Mouse (Mus musculus): ENCODE data around the gene Dapk2. TPM values are rescaled to one million over a fixed set of nuclear protein-coding genes. Genes with fewer than 3 reads are reported as not detected.

Gene Dapk2
- 6.0 and 6.6 TPM in 2 replicates for polyA plus RNA-seq (2016; fragmentation: Nextera tagmentation; extraction: Ambion mirVana)

- H3K27ac ChIP-seq = 0 out of 2 replicates have a peak within 1 kb of the TSS, but pooled peaks have one; percentile 14
- H3K4me3 ChIP-seq = peak within 1 kb of the TSS; percentile 38
- no peaks in the 10 kb centered on the region for H3K9me3 ChIP-seq
- H3K4me1 ChIP-seq = no peaks in the 10 kb centered on the region
- peak within 1 kb of the TSS; percentile 28; the same call in 1 of the 2 replicates for H3K9ac ChIP-seq
- peak within 1 kb of the TSS; percentile 59 for H3K4me2 ChIP-seq (replicated peaks)
- ATAC-seq (ENCODE audit: insufficient number of reproducible peaks, insufficient read depth, low FRiP score, low TSS enrichment) = peak; percentile 88
- H3K36me3 ChIP-seq = no peaks in the 10 kb centered on the region
- WGBS = 3% methylated on average over 56 of the region's 58 CpGs
- H3K27me3 ChIP-seq = peaks cover 29% of the 10 kb centered on the region
Observed at GRCm38 (mm10) chr9:66157958-66158830, at the start of gene Dapk2. TSS of gene Dapk2 (plus strand) at chr9:66158223.

GRCm38 (mm10) chr9:66109574-66109973 is 48.4 kb upstream of the Dapk2 start:
- Histone ChIP-seq H3K27ac (no peak overlapping the region), H3K9ac (no peak overlapping the region), H3K27me3 (no peaks in the 10 kb centered on the region), H3K36me3 (peaks cover 48% of the 10 kb centered on the region), H3K4me1 (peaks cover 9% of the 10 kb centered on the region), H3K4me3 (no peak overlapping the region), H3K9me3 (no peaks in the 10 kb centered on the region), H3K4me2 (replicated peaks) (no peak overlapping the region)
- no peak for ATAC-seq (ENCODE audit: insufficient number of reproducible peaks, insufficient read depth, low FRiP score, low TSS enrichment)
- WGBS = 97% methylated on average over 1 of the region's 1 CpGs

GRCm38 (mm10) chr9:66110126-66110525 is 47.9 kb upstream of the Dapk2 start:
- ATAC-seq (ENCODE audit: insufficient number of reproducible peaks, insufficient read depth, low FRiP score, low TSS enrichment) = no peak
- Histone ChIP-seq H3K9me3 (no peaks in the 10 kb centered on the region), H3K36me3 (peaks cover 44% of the 10 kb centered on the region), H3K9ac (no peak overlapping the region), H3K27me3 (no peaks in the 10 kb centered on the region), H3K4me2 (replicated peaks) (no peak overlapping the region), H3K27ac (peak overlapping the region; percentile 32; the same call in 1 of the 2 replicates), H3K4me3 (no peak overlapping the region), H3K4me1 (peaks cover 9% of the 10 kb centered on the region)
- 40% methylated on average over 8 of the region's 8 CpGs for WGBS

GRCm38 (mm10) chr9:66110611-66111379 is 47.2 kb upstream of the Dapk2 start:
- H3K4me1 ChIP-seq = peaks cover 9% of the 10 kb centered on the region
- peaks cover 42% of the 10 kb centered on the region for H3K36me3 ChIP-seq
- WGBS = 40% methylated on average over 8 of the region's 8 CpGs
- peak overlapping the region; percentile 32; the same call in 1 of the 2 replicates for H3K27ac ChIP-seq
- no peaks in the 10 kb centered on the region for H3K27me3 ChIP-seq
- H3K9ac ChIP-seq = no peak overlapping the region
- H3K4me2 ChIP-seq (replicated peaks) = no peak overlapping the region
- no peaks in the 10 kb centered on the region for H3K9me3 ChIP-seq
- H3K4me3 ChIP-seq = no peak overlapping the region
- no peak for ATAC-seq (ENCODE audit: insufficient number of reproducible peaks, insufficient read depth, low FRiP score, low TSS enrichment)

GRCm38 (mm10) chr9:66114341-66114740 is 43.7 kb upstream of the Dapk2 start:
- Histone ChIP-seq H3K27ac (no peak overlapping the region), H3K4me2 (replicated peaks) (no peak overlapping the region), H3K36me3 (peaks cover 17% of the 10 kb centered on the region; the same call in 1 of the 2 replicates), H3K4me1 (peaks cover 9% of the 10 kb centered on the region), H3K9me3 (no peaks in the 10 kb centered on the region), H3K27me3 (no peaks in the 10 kb centered on the region), H3K4me3 (no peak overlapping the region), H3K9ac (no peak overlapping the region)
- no peak for ATAC-seq (ENCODE audit: insufficient number of reproducible peaks, insufficient read depth, low FRiP score, low TSS enrichment)
- 81% methylated on average over 3 of the region's 3 CpGs for WGBS

- H3K4me1 ChIP-seq = no peaks in the 10 kb centered on the region
- H3K4me3 ChIP-seq = no peak overlapping the region
- H3K4me2 ChIP-seq (replicated peaks) = no peak overlapping the region
- H3K27me3 ChIP-seq = no peaks in the 10 kb centered on the region
- no peaks in the 10 kb centered on the region for H3K9me3 ChIP-seq
- H3K27ac ChIP-seq = no peak overlapping the region
- WGBS = 66% methylated on average over 8 of the region's 8 CpGs
- H3K9ac ChIP-seq = no peak overlapping the region
- 0 out of 2 replicates have a peak, but pooled peaks cover 16% of the 10 kb centered on the region for H3K36me3 ChIP-seq
- no peak for ATAC-seq (ENCODE audit: insufficient number of reproducible peaks, insufficient read depth, low FRiP score, low TSS enrichment)
Observed at GRCm38 (mm10) chr9:66116890-66117289, 41.1 kb upstream of the Dapk2 start.

DNA sequence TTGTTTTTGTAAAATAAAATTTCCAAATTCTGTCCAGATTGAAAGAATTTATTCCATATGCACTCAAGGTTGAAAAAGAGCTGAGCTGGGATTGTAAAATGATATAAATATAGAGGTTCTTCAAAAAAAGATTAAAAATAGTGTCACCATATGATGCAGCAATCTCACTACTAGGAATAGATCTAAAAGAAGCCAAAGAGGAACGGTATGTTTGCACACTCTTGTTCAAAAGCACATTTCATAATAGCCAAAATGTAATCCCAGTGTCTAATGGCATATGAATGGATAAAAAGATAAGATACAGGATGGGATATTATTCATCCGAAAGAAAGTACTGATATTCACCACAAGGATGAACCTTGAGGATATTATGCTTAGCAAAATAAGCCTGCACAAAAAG is 38.5 kb upstream of the Dapk2 start:
- H3K36me3 ChIP-seq = 0 out of 2 replicates have a peak, but pooled peaks cover 9% of the 10 kb centered on the region
- no peaks in the 10 kb centered on the region for H3K9me3 ChIP-seq
- no peak overlapping the region for H3K27ac ChIP-seq
- H3K4me3 ChIP-seq = no peak overlapping the region
- 0 out of 2 replicates have a peak, but pooled peaks cover 3% of the 10 kb centered on the region for H3K4me1 ChIP-seq
- no peaks in the 10 kb centered on the region for H3K27me3 ChIP-seq
- WGBS = 91% methylated on average over 2 of the region's 2 CpGs
- no peak overlapping the region for H3K9ac ChIP-seq
- no peak for ATAC-seq (ENCODE audit: insufficient number of reproducible peaks, insufficient read depth, low FRiP score, low TSS enrichment)
- H3K4me2 ChIP-seq (replicated peaks) = no peak overlapping the region

DNA sequence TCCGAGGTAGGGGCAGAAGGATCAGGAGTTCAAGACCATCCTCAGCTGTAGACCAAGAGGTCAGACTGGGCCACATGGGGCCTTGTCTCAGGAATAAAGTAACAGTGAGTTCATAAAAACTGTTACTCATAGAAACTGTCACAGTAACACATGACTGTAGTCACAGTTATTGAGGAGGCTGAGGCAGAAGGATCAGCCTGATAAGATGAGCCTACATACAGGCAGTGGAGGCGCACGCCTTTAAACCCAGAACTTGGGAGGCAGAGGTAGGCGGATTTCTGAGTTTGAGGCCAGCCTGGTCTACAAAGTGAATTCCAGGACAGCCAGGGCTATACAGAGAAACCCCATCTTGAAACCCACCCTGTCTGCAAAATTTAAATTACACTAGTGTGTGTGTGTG is 37.9 kb upstream of the Dapk2 start:
- Histone ChIP-seq H3K9ac (no peak overlapping the region), H3K27ac (no peak overlapping the region), H3K9me3 (no peaks in the 10 kb centered on the region), H3K27me3 (no peaks in the 10 kb centered on the region), H3K4me2 (replicated peaks) (no peak overlapping the region), H3K4me1 (peaks cover 5% of the 10 kb centered on the region; the same call in 1 of the 2 replicates), H3K4me3 (no peak overlapping the region), H3K36me3 (0 out of 2 replicates have a peak, but pooled peaks cover 8% of the 10 kb centered on the region)
- WGBS = 93% methylated on average over 4 of the region's 4 CpGs
- no peak for ATAC-seq (ENCODE audit: insufficient number of reproducible peaks, insufficient read depth, low FRiP score, low TSS enrichment)

GRCm38 (mm10) chr9:66120945-66121344 is 37.1 kb upstream of the Dapk2 start:
- no peak overlapping the region for H3K27ac ChIP-seq
- no peak overlapping the region for H3K9ac ChIP-seq
- H3K36me3 ChIP-seq = 0 out of 2 replicates have a peak, but pooled peaks cover 2% of the 10 kb centered on the region
- WGBS = 87% methylated on average over 3 of the region's 3 CpGs
- no peak for ATAC-seq (ENCODE audit: insufficient number of reproducible peaks, insufficient read depth, low FRiP score, low TSS enrichment)
- H3K4me2 ChIP-seq (replicated peaks) = no peak overlapping the region
- H3K4me1 ChIP-seq = peaks cover 10% of the 10 kb centered on the region; the same call in 1 of the 2 replicates
- no peaks in the 10 kb centered on the region for H3K9me3 ChIP-seq
- H3K27me3 ChIP-seq = no peaks in the 10 kb centered on the region
- no peak overlapping the region for H3K4me3 ChIP-seq

DNA sequence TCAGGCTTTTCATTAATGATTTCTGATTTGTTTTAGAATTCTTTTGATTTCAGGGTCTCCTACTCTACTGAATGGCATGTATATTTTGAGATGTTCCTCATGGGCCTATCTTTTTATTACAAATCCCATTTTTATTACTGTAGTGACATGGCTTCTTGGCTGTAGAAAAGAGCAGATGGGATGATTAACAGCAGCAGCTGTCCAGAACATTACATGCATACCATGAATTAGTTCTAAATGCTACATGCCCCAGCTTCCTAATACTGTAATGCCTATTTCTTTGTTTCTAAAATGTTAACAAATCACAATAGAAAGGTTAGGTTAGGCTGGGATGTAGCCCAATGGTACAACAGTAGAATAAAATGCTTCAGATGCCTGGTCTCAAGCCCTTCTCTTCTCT is 36.6 kb upstream of the Dapk2 start:
- ATAC-seq (ENCODE audit: insufficient number of reproducible peaks, insufficient read depth, low FRiP score, low TSS enrichment) = no peak
- no peak overlapping the region for H3K27ac ChIP-seq

GRCm38 (mm10) chr9:66123648-66124047 is 34.4 kb upstream of the Dapk2 start:
- Histone ChIP-seq H3K4me1 (peaks cover 18% of the 10 kb centered on the region; the same call in 1 of the 2 replicates), H3K9me3 (no peaks in the 10 kb centered on the region), H3K36me3 (no peaks in the 10 kb centered on the region), H3K4me3 (peak overlapping the region; percentile 71), H3K4me2 (replicated peaks) (peak overlapping the region; percentile 67), H3K27ac (no peak overlapping the region), H3K9ac (peak overlapping the region; percentile 71), H3K27me3 (no peaks in the 10 kb centered on the region)
- no peak for ATAC-seq (ENCODE audit: insufficient number of reproducible peaks, insufficient read depth, low FRiP score, low TSS enrichment)
- WGBS = 14% methylated on average over 5 of the region's 5 CpGs

More for the DNA sequence above, 36.6 kb upstream of the Dapk2 start:
- Histone ChIP-seq H3K9ac (no peak overlapping the region), H3K4me1 (peaks cover 10% of the 10 kb centered on the region; the same call in 1 of the 2 replicates), H3K4me3 (no peak overlapping the region), H3K4me2 (replicated peaks) (no peak overlapping the region), H3K36me3 (no peaks in the 10 kb centered on the region), H3K9me3 (no peaks in the 10 kb centered on the region), H3K27me3 (no peaks in the 10 kb centered on the region)
